8 mouse cellular contexts compared by ENCODE assay signal in genomic region chr7:28338108-28338998, GRCm38 (mm10). TPM values are rescaled to one million over a fixed set of nuclear protein-coding genes. Genes with fewer than 3 reads are reported as not detected.
DNase-seq lines count a peak whose midpoint lies in the region; ATAC-seq and TF ChIP-seq lines count a peak whose summit lies in the region.

Gene Supt5 (minus strand): TSS chr7:28338746.

- H3K4me2 ChIP-seq in CH12.LX (ENCODE audit: insufficient read depth, low read depth, poor library complexity, severe bottlenecking) = peak within 1 kb of the TSS; percentile 95
- peak within 1 kb of the TSS; percentile 80 for H3K4me2 ChIP-seq in forebrain, embryonic 11.5 days (ENCODE audit: low read depth, low read length, severe bottlenecking)
- peak within 1 kb of the TSS; percentile 76 for H3K4me2 ChIP-seq in heart, embryonic 16.5 days (ENCODE audit: low read depth, low read length)
- H3K4me2 ChIP-seq in liver, embryonic 15.5 days = peak within 1 kb of the TSS; percentile 83
- H3K4me2 ChIP-seq in neural tube, embryonic 12.5 days (replicated peaks) = peak within 1 kb of the TSS; percentile 85

- in situ Hi-C loops in CH12.LX (cut with MboI; ENCODE audit: low pct_ligation_motif_present, low pct_unique_long_range_greater_than_20kb, low sequenced_read_pairs) = no loop called here

- H3K4me3 ChIP-seq in CH12.LX (replicated peaks in 1 of 3; ENCODE audit: low read depth in 2 of 3, low read length in 2 of 3, poor library complexity in 1 of 3) = peak within 1 kb of the TSS; percentile 81 to 99 (median 93)
- peak within 1 kb of the TSS; percentile 99 for H3K4me3 ChIP-seq in forebrain, embryonic 11.5 days (ENCODE audit: low read depth, low read length)
- H3K4me3 ChIP-seq in heart, embryonic 16.5 days (ENCODE audit: low read length) = peak within 1 kb of the TSS; percentile 90
- peak within 1 kb of the TSS; percentile 86 for H3K4me3 ChIP-seq in liver, embryonic 15.5 days (replicated peaks)
- peak within 1 kb of the TSS; percentile 96 for H3K4me3 ChIP-seq in neural tube, embryonic 12.5 days

- peak within 1 kb of the TSS; percentile 87 for H3K27ac ChIP-seq in CH12.LX (ENCODE audit: insufficient read depth, low read depth)
- peak within 1 kb of the TSS; percentile 54 for H3K27ac ChIP-seq in forebrain, embryonic 11.5 days (ENCODE audit: low read depth, low read length)
- peak within 1 kb of the TSS; percentile 95 for H3K27ac ChIP-seq in heart, embryonic 16.5 days (ENCODE audit: low read length)
- H3K27ac ChIP-seq in liver, embryonic 15.5 days (replicated peaks) = peak within 1 kb of the TSS; percentile 92
- peak within 1 kb of the TSS; percentile 28; the same call in 1 of the 2 replicates for H3K27ac ChIP-seq in neural tube, embryonic 12.5 days

- no peak for TF ChIP-seq EP300 in CH12.LX (IDR thresholded peaks at IDR 0.05; ENCODE audit: low read length)

- no peak for TF ChIP-seq RAD21 in CH12.LX (IDR thresholded peaks at IDR 0.05; ENCODE audit: low read depth, low read length)

- dilution Hi-C loops in CH12.LX (cut with MboI; ENCODE audit: extremely low pct_ligation_motif_present, extremely low pct_unique_long_range_greater_than_20kb, low sequenced_read_pairs) = no loop called here

- peak; percentile 99 for DNase-seq in CH12.LX (ENCODE audit: extremely low read depth)
- DNase-seq in c-Kit-positive CD71-positive TER-119-negative erythroid progenitor cells, embryonic 14.5 days (ENCODE audit: low read depth) = peak; percentile 99
- peak; percentile 97 for DNase-seq in forebrain, embryonic 11.5 days (ENCODE audit: low spot score)
- DNase-seq in kidney, postnatal 36 days = peak; percentile 99
- DNase-seq in telencephalon, adult 2 months (ENCODE audit: low read depth, low spot score) = peak; percentile 96

- peaks cover 9 to 23% of the 10 kb centered on the region in 2 experiments for H3K4me1 ChIP-seq in CH12.LX (ENCODE audit: control insufficient read depth in 1 of 2, insufficient read depth in 2 of 2)
- H3K4me1 ChIP-seq in forebrain, embryonic 11.5 days (replicated peaks; ENCODE audit: control insufficient read depth, insufficient read depth, low read length) = peaks cover 2% of the 10 kb centered on the region; the same call in 1 of the 2 replicates
- H3K4me1 ChIP-seq in heart, embryonic 16.5 days (ENCODE audit: control insufficient read depth, insufficient read depth, low read length) = peaks cover 14% of the 10 kb centered on the region
- peaks cover 50% of the 10 kb centered on the region for H3K4me1 ChIP-seq in liver, embryonic 15.5 days (replicated peaks)
- peaks cover 9% of the 10 kb centered on the region for H3K4me1 ChIP-seq in neural tube, embryonic 12.5 days

- peaks cover 17 to 29% of the 10 kb centered on the region in 2 experiments for H3K36me3 ChIP-seq in CH12.LX (replicated peaks in 1 of 2; ENCODE audit: control insufficient read depth in 1 of 2, insufficient read depth in 1 of 2, low read length in 1 of 2)
- H3K36me3 ChIP-seq in forebrain, embryonic 11.5 days (ENCODE audit: control insufficient read depth, insufficient read depth, low read length) = no peaks in the 10 kb centered on the region; the same call in 1 of the 2 replicates
- no peaks in the 10 kb centered on the region for H3K36me3 ChIP-seq in heart, embryonic 16.5 days (ENCODE audit: control insufficient read depth, insufficient read depth)
- H3K36me3 ChIP-seq in liver, embryonic 15.5 days (replicated peaks) = peaks cover 22% of the 10 kb centered on the region
- no peaks in the 10 kb centered on the region for H3K36me3 ChIP-seq in neural tube, embryonic 12.5 days

- under 1% methylated on average over 77 of the region's 77 CpGs for WGBS in forebrain, embryonic 11.5 days
- WGBS in heart, embryonic 16.5 days = 0% methylated on average over 77 of the region's 77 CpGs
- WGBS in liver, embryonic 15.5 days (ENCODE audit: insufficient replicate concordance) = under 1% methylated on average over 77 of the region's 77 CpGs
- under 1% methylated on average over 77 of the region's 77 CpGs for WGBS in neural tube, embryonic 12.5 days

- H3K9me3 ChIP-seq in CH12.LX (replicated peaks; ENCODE audit: low read length) = no peaks in the 10 kb centered on the region
- H3K9me3 ChIP-seq in forebrain, embryonic 11.5 days (ENCODE audit: control insufficient read depth, low read length) = no peaks in the 10 kb centered on the region
- no peaks in the 10 kb centered on the region for H3K9me3 ChIP-seq in heart, embryonic 16.5 days (replicated peaks; ENCODE audit: control insufficient read depth, low read length)
- H3K9me3 ChIP-seq in liver, embryonic 15.5 days (replicated peaks) = no peaks in the 10 kb centered on the region
- no peaks in the 10 kb centered on the region for H3K9me3 ChIP-seq in neural tube, embryonic 12.5 days

- peak; percentile 97 for TF ChIP-seq POLR2A in CH12.LX (IDR thresholded peaks at IDR 0.05; ENCODE audit: low read depth, low read length)

- peaks cover 48% of the 10 kb centered on the region for H3K79me2 ChIP-seq in CH12.LX (replicated peaks; ENCODE audit: control insufficient read depth, extremely low read depth, insufficient read depth, poor library complexity, severe bottlenecking)

- TF ChIP-seq CTCF in CH12.LX (conservative IDR thresholded peaks at IDR 0.05 in 1 of 2, IDR thresholded peaks at IDR 0.05 in 1 of 2; ENCODE audit: low read depth in 2 of 2, low read length in 2 of 2) = no peak

- no peaks in the 10 kb centered on the region for H3K27me3 ChIP-seq in CH12.LX (replicated peaks)
- H3K27me3 ChIP-seq in forebrain, embryonic 11.5 days (ENCODE audit: control insufficient read depth, insufficient read depth, low read length) = no peaks in the 10 kb centered on the region
- H3K27me3 ChIP-seq in heart, embryonic 16.5 days (ENCODE audit: control insufficient read depth, insufficient read depth, low read length) = no peaks in the 10 kb centered on the region
- H3K27me3 ChIP-seq in liver, embryonic 15.5 days = no peaks in the 10 kb centered on the region
- H3K27me3 ChIP-seq in neural tube, embryonic 12.5 days (replicated peaks) = no peaks in the 10 kb centered on the region

- ATAC-seq in forebrain, embryonic 11.5 days (replicated peaks; ENCODE audit: low FRiP score) = peak; percentile 98
- peak; percentile 98 for ATAC-seq in heart, embryonic 16.5 days (replicated peaks; ENCODE audit: extremely low read depth, insufficient read depth, low FRiP score)
- ATAC-seq in liver, embryonic 15.5 days (ENCODE audit: insufficient read depth) = peak; percentile 95
- ATAC-seq in neural tube, embryonic 12.5 days (ENCODE audit: low FRiP score, low read depth) = peak; percentile 98

- H3K9ac ChIP-seq in CH12.LX (ENCODE audit: insufficient read depth, low read depth) = peak within 1 kb of the TSS; percentile 98
- peak within 1 kb of the TSS; percentile 95 for H3K9ac ChIP-seq in forebrain, embryonic 11.5 days (ENCODE audit: low read length)
- peak within 1 kb of the TSS; percentile 97 for H3K9ac ChIP-seq in heart, embryonic 16.5 days (ENCODE audit: low read length)
- peak within 1 kb of the TSS; percentile 92 for H3K9ac ChIP-seq in liver, embryonic 15.5 days
- peak within 1 kb of the TSS; percentile 93 for H3K9ac ChIP-seq in neural tube, embryonic 12.5 days

TF ChIP-seq in CH12.LX, 34 proteins besides CTCF, POLR2A, EP300 and RAD21 (continues in another document):
- TF ChIP-seq JUN (IDR thresholded peaks at IDR 0.05; ENCODE audit: insufficient read depth, low read depth, low read length) = no peak
- TF ChIP-seq UBTF (IDR thresholded peaks at IDR 0.05; ENCODE audit: low read depth, low read length) = peak; percentile 47; the same call in 1 of the 2 replicates
- peak; percentile 86 for TF ChIP-seq NRF1 (IDR thresholded peaks at IDR 0.05; ENCODE audit: low read depth, low read length)
- TF ChIP-seq ZC3H11A (IDR thresholded peaks at IDR 0.05; ENCODE audit: low read depth, low read length) = no peak
- TF ChIP-seq GABPA (IDR thresholded peaks at IDR 0.05; ENCODE audit: insufficient replicate concordance, low read depth, low read length) = no peak; the same call in 1 of the 2 replicates
- TF ChIP-seq CHD1 (IDR thresholded peaks at IDR 0.05; ENCODE audit: low read depth, low read length) = no peak
- 0 out of 2 replicates have a peak, but pooled peaks have one; percentile 36 for TF ChIP-seq MAX (IDR thresholded peaks at IDR 0.05; ENCODE audit: low read length)
- peak; percentile 72; the same call in 1 of the 2 replicates for TF ChIP-seq TBP (conservative IDR thresholded peaks at IDR 0.05; ENCODE audit: low read depth, low read length)
- TF ChIP-seq TCF12 (IDR thresholded peaks at IDR 0.05; ENCODE audit: low read depth, low read length) = peak; percentile 78
- no peak for TF ChIP-seq JUND (conservative IDR thresholded peaks at IDR 0.05; ENCODE audit: low read depth, low read length)
- no peak for TF ChIP-seq ZKSCAN1 (IDR thresholded peaks at IDR 0.05; ENCODE audit: borderline replicate concordance, low read depth, low read length)
- peak; percentile 67 for TF ChIP-seq ELF1 (IDR thresholded peaks at IDR 0.05; ENCODE audit: low read depth, low read length)
- no peak for TF ChIP-seq MAFK (IDR thresholded peaks at IDR 0.05; ENCODE audit: insufficient replicate concordance, low read length)
- no peak; the same call in 1 of the 2 replicates for TF ChIP-seq SIN3A (IDR thresholded peaks at IDR 0.05; ENCODE audit: low read length)
- no peak for TF ChIP-seq USF2 (conservative IDR thresholded peaks at IDR 0.05; ENCODE audit: low read depth, low read length)
- peak; percentile 78; the same call in 1 of the 2 replicates for TF ChIP-seq KAT2A (IDR thresholded peaks at IDR 0.05; ENCODE audit: insufficient replicate concordance, low read length)
- peak; percentile 98 for TF ChIP-seq NELFE (IDR thresholded peaks at IDR 0.05; ENCODE audit: low read depth, low read length)
- no peak for TF ChIP-seq USF1 (IDR thresholded peaks at IDR 0.05; ENCODE audit: low read depth, low read length)
- peak; percentile 70 for TF ChIP-seq MXI1 (IDR thresholded peaks at IDR 0.05; ENCODE audit: low read depth, low read length)
- TF ChIP-seq CHD2 (IDR thresholded peaks at IDR 0.05; ENCODE audit: low read length) = peak; percentile 100
- no peak for TF ChIP-seq RCOR1 (conservative IDR thresholded peaks at IDR 0.05; ENCODE audit: low read depth, low read length)
- peak; percentile 40; the same call in 1 of the 2 replicates for TF ChIP-seq MEF2A (IDR thresholded peaks at IDR 0.05; ENCODE audit: borderline replicate concordance, low read depth, low read length)

RNA-seq across cellular contexts. Expression of gene Supt5, which starts in this region (rescaled TPM):
- total RNA-seq in CH12.LX (2012; rRNA removed) = 67.3 and 76.2 TPM in 2 replicates
- 33.8 and 35.5 TPM in 2 replicates for total RNA-seq in CH12.LX (2014; rRNA removed)
- polyA plus RNA-seq in CH12.LX (2012; ENCODE audit: insufficient read length, low read depth) = 111 and 118 TPM in 2 replicates
- polyA plus RNA-seq in forebrain, embryonic 11.5 days (2014; fragmentation: Nextera tagmentation; extraction: Ambion mirVana) = 97.2 and 104 TPM in 2 replicates
- 62.8 and 66.2 TPM in 2 replicates for polyA plus RNA-seq in heart, embryonic 16.5 days (2015; fragmentation: Nextera tagmentation; extraction: Ambion mirVana)
- polyA plus RNA-seq in liver, embryonic 15.5 days (2015; fragmentation: Nextera tagmentation; extraction: Ambion mirVana) = 29.9 and 35.3 TPM in 2 replicates
- 98.5 and 110 TPM in 2 replicates for polyA plus RNA-seq in neural tube, embryonic 12.5 days (2016; fragmentation: Nextera tagmentation; extraction: Ambion mirVana)

Comparison
In these comparisons a context has a peak if more than half of its experiments do, and no peak if none do; other contexts are left out.
1. Peak in every context shown above with its lines: DNase-seq, ATAC-seq, H3K4me3 ChIP-seq and H3K27ac ChIP-seq.
2. H3K27ac ChIP-seq: peak in every context shown above with its lines; median percentile 95 in heart, embryonic 16.5 days; 92 in liver, embryonic 15.5 days; 87 in CH12.LX; 54 in forebrain, embryonic 11.5 days; 28 in neural tube, embryonic 12.5 days.